Mouse (Mus musculus) lung, embryonic 15.5 days (tissue): ENCODE data around the gene Adamts12. TPM values are rescaled to one million over a fixed set of nuclear protein-coding genes. Genes with fewer than 3 reads are reported as not detected.

ENCODE experiments used
- ATAC-seq: fragments of 200-750 bp; cut with Nextera tagmentation; 2 replicates; pipeline ENCODE4 v1.8.0; 2017; ENCODE audit warnings: moderate number of reproducible peaks, borderline replicate concordance; ENCODE audit not compliant: low FRiP score, low TSS enrichment; ENCODE audit errors: extremely low read depth
- H3K27ac ChIP-seq: fragments of 300-500 bp; sonication (generic); 2 replicates; pipeline ENCODE4 v1.5.1; 2015; ENCODE audit warnings: moderate library complexity, mild to moderate bottlenecking, inconsistent platforms
- H3K27me3 ChIP-seq: fragments of 300-500 bp; sonication (generic); 2 replicates; pipeline ENCODE4 v1.6.1; 2015; ENCODE audit warnings: inconsistent platforms
- H3K36me3 ChIP-seq: fragments of 300-500 bp; sonication (generic); 2 replicates; pipeline ENCODE4 v1.6.1; 2015; ENCODE audit warnings: inconsistent platforms
- H3K4me1 ChIP-seq: fragments of 300-500 bp; sonication (generic); 2 replicates; pipeline ENCODE4 v1.6.1; 2015; ENCODE audit warnings: inconsistent platforms
- H3K4me2 ChIP-seq: fragments of 300-500 bp; sonication (generic); 2 replicates; pipeline ENCODE4 v1.6.1; 2015; ENCODE audit warnings: inconsistent platforms, mild to moderate bottlenecking, moderate library complexity
- H3K4me3 ChIP-seq: fragments of 300-500 bp; sonication (generic); 2 replicates; pipeline ENCODE4 v1.5.1; 2015; ENCODE audit warnings: mild to moderate bottlenecking, inconsistent platforms
- H3K9ac ChIP-seq: fragments of 300-500 bp; sonication (generic); 2 replicates; pipeline ENCODE4 v1.6.1; 2015; ENCODE audit warnings: inconsistent platforms
- H3K9me3 ChIP-seq: fragments of 300-500 bp; sonication (generic); 2 replicates; pipeline ENCODE4 v1.6.1; 2016; ENCODE audit warnings: inconsistent platforms
- whole genome bisulfite sequencing: fragments of 180-500 bp; shearing (Covaris S2); methylation state at CpG from one replicate; pipeline ENCODE4 v1.1.7; 2015; 5-methylcytosine and 5-hydroxymethylcytosine counted together
- polyA plus RNA-seq: library from polyadenylated mRNA; unstranded; fragments of >200 nt; fragmentation: Nextera tagmentation; extraction: Ambion mirVana; gene quantifications from 2 replicates; pipeline ENCODE4 v1.2.1, GENCODE M21; 2015

Adamts12 gene
- polyA plus RNA-seq, 1 experiment from 2014 or later, result 4.1 TPM

DNA sequence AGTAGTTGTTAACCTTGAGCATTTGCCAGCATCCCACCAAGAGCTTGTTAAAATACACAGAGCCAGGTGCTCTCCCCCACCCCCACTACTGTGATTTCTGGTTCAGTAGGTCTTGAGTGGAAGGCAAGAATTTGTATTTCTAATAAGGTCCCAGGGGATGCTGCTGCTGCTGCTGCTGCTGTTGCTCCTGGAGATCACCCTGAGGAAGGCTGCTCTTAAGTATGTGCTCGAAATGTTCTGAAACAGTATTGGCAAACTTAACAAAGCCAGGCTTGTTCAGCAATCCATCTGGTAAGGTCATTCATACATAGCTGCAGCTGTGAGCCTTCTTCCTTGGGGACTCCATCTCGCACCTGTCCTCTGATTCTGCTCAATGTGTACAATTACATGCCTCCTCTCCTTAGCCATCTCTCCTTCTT is 115.2 kb downstream of the Adamts12 start:
- no peaks in the 10 kb centered on the region for H3K36me3 ChIP-seq
- no peaks in the 10 kb centered on the region for H3K4me1 ChIP-seq
- no peak overlapping the region for H3K9ac ChIP-seq
- no peaks in the 10 kb centered on the region for H3K27me3 ChIP-seq
- ATAC-seq, result no peak
- WGBS, result 46% methylated on average over 2 of the region's 2 CpGs
- no peak overlapping the region for H3K4me3 ChIP-seq
- H3K9me3 ChIP-seq, result no peaks in the 10 kb centered on the region
- H3K27ac ChIP-seq, result no peak overlapping the region
- H3K4me2 ChIP-seq, result no peak overlapping the region

DNA sequence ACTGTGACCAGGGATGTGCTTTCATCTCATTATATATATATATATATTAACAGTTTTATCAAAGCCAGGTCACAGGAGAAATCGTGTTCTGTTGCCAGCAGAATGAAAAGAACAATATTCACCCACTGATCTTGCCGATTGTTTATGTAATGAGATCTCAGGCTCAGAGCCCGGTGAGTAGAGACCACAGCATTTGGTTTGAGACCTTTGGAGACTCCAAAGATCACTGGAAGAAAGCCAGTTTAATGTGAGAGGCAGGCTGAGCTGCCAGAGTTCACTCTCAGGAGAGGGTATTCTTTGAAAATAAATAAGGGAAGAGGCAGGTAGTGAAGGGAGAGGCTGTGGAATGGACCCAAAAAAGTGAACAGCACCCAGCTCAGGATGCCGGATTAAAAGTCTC is 122.1 kb downstream of the Adamts12 start:
- H3K4me1 ChIP-seq, result no peaks in the 10 kb centered on the region
- no peak overlapping the region for H3K27ac ChIP-seq
- no peaks in the 10 kb centered on the region for H3K9me3 ChIP-seq
- H3K9ac ChIP-seq, result no peak overlapping the region
- no peak for ATAC-seq
- no peak overlapping the region for H3K4me2 ChIP-seq
- no peaks in the 10 kb centered on the region for H3K27me3 ChIP-seq
- 50% methylated on average over 4 of the region's 4 CpGs for WGBS
- no peaks in the 10 kb centered on the region for H3K36me3 ChIP-seq
- no peak overlapping the region for H3K4me3 ChIP-seq

DNA sequence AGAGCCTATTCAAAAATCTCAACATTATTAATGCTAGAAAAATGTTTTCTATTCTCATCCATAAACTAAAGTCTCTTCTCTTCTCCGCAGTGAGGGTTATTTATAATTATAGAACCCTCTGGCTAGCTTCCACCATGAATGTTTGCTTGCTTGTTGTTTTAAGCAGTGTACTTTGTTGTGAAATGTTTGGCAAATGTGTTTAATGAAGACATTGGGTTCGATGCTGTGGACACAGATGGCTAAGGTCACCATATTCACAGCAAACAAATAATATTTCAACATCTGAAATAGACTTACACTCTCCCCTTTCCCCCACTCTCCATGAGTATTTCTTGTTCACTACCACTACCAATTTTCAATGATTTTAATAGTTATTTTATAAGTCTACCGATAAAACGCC is 125.9 kb downstream of the Adamts12 start:
- WGBS, result 74% methylated on average over 4 of the region's 4 CpGs
- no peaks in the 10 kb centered on the region for H3K9me3 ChIP-seq
- no peaks in the 10 kb centered on the region for H3K4me1 ChIP-seq
- H3K36me3 ChIP-seq, result no peaks in the 10 kb centered on the region
- no peak overlapping the region for H3K9ac ChIP-seq
- ATAC-seq, result no peak
- no peak overlapping the region for H3K4me2 ChIP-seq
- H3K4me3 ChIP-seq, result no peak overlapping the region
- no peaks in the 10 kb centered on the region for H3K27me3 ChIP-seq
- H3K27ac ChIP-seq, result no peak overlapping the region

DNA sequence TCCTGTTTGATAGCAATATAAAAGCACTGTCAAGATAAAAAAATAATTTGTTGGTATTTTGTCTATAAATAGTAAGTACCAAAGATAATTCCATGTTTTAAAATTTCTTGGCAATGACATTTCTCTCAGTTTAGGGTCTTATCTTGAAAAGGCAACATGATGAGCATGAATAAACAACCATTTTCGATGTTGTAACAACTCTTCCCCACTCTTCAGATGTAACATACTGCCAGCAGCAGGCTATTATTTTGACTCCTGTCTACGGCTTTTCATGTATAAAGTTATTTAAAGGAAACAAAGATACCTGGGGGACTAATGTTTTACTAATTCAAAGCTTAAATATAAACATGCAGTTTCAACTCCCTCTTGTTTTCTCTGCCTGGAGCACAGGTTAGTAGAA is 128.2 kb downstream of the Adamts12 start:
- 45% methylated on average over 2 of the region's 2 CpGs for WGBS
- no peak overlapping the region for H3K9ac ChIP-seq
- no peaks in the 10 kb centered on the region for H3K4me1 ChIP-seq
- H3K36me3 ChIP-seq, result no peaks in the 10 kb centered on the region
- H3K9me3 ChIP-seq, result no peaks in the 10 kb centered on the region
- no peak overlapping the region for H3K4me3 ChIP-seq
- ATAC-seq, result peak; percentile 55; the same call in 1 of the 2 replicates
- no peaks in the 10 kb centered on the region for H3K27me3 ChIP-seq
- H3K4me2 ChIP-seq, result no peak overlapping the region
- H3K27ac ChIP-seq, result no peak overlapping the region

DNA sequence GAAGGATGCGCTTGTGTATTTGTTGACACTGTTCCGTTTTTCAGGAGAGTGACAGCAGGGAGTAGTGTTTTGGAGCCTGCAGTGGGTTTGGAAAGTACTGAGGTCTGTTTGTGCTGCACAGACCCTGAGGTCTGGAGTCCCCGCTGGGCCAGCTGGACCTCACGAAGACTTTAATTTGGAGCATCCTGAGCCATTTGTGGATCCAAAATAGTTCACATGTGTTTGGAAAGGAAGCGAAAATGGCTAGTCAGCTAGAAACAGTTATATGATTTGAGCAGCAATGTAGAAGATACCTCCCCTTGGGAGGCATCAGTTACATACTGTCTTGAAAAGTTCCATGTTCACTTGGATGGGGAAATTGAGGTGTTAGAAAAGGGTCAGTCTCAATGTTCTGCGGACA is 132.5 kb downstream of the Adamts12 start:
- Histone ChIP-seq H3K4me1 (no peaks in the 10 kb centered on the region), H3K9ac (no peak overlapping the region), H3K4me3 (no peak overlapping the region), H3K27me3 (no peaks in the 10 kb centered on the region), H3K27ac (no peak overlapping the region), H3K4me2 (no peak overlapping the region), H3K9me3 (no peaks in the 10 kb centered on the region), H3K36me3 (no peaks in the 10 kb centered on the region)
- ATAC-seq, result no peak
- WGBS, result 83% methylated on average over 6 of the region's 6 CpGs

DNA sequence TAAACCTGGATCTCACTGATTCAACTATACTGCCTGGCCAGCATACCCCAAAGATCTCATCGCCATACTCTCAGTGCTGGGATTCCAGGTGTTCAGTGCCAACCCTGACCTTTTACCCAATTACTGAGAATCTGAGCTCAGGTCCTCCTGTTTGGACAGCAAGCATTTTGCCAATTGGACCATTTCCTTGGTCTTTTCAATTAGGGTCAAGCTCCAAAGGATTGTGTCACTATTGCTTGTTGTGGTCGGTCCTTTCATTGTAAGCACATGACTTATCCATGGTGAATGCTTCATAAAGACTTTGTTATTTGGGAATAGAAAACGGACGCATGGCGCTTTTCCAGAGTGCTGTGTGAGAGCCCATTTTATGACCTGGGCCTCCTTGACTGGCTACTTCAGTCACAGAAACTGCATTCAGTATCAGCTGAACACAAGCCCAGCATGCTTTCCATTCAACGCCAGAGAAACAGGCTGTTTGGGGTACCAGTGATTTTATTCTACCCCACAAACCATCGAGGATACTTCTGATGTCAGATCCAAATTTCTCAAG is 133.7 kb downstream of the Adamts12 start:
- ATAC-seq, result no peak
- Histone ChIP-seq H3K4me2 (no peak overlapping the region), H3K9ac (no peak overlapping the region), H3K36me3 (no peaks in the 10 kb centered on the region), H3K4me3 (no peak overlapping the region), H3K27ac (no peak overlapping the region), H3K4me1 (no peaks in the 10 kb centered on the region), H3K27me3 (no peaks in the 10 kb centered on the region), H3K9me3 (no peaks in the 10 kb centered on the region)
- 95% methylated on average over 7 of the region's 7 CpGs for WGBS

DNA sequence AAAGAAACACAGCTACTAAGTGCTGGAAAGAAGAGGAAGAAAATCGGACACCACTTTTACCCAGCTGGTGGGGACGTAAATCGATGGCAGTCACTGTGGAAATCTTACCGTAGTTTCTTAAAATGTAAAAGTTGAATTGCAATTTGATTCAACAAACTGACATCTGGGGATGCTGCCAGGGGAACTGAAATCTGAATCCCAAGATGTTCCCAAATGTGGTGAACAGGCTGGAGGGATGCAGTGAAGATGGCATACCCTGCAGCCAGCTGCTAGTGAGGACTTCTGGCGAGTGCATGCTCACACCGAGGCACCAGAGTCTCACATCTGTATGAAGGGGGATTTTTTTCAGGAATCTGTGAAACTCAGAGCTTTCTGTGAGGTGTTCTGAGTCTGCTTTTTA is 138.5 kb downstream of the Adamts12 start:
- H3K4me1 ChIP-seq, result no peaks in the 10 kb centered on the region
- 71% methylated on average over 6 of the region's 6 CpGs for WGBS
- no peaks in the 10 kb centered on the region for H3K36me3 ChIP-seq
- H3K9ac ChIP-seq, result no peak overlapping the region
- no peak for ATAC-seq
- H3K4me3 ChIP-seq, result no peak overlapping the region
- H3K9me3 ChIP-seq, result no peaks in the 10 kb centered on the region
- H3K27me3 ChIP-seq, result no peaks in the 10 kb centered on the region
- no peak overlapping the region for H3K27ac ChIP-seq
- H3K4me2 ChIP-seq, result no peak overlapping the region

DNA sequence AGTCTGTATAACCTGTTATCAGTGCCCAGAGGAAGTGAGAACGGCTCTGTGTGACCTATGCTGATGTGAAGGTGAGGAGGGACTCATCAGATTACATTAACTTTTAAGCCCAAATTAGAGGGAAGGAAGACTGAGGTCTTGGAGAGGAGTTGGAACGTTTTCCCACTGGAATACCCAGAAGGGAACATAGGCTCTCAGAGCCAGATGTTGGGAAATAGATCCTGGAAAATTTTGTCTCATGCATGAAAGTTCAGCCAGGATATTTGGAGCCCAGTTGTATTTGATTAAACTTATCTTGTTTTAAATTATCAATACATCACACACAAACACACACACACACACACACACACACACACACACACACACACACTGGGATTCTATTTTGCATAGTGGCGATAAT is 140.3 kb downstream of the Adamts12 start:
- H3K9me3 ChIP-seq, result no peaks in the 10 kb centered on the region

DNA sequence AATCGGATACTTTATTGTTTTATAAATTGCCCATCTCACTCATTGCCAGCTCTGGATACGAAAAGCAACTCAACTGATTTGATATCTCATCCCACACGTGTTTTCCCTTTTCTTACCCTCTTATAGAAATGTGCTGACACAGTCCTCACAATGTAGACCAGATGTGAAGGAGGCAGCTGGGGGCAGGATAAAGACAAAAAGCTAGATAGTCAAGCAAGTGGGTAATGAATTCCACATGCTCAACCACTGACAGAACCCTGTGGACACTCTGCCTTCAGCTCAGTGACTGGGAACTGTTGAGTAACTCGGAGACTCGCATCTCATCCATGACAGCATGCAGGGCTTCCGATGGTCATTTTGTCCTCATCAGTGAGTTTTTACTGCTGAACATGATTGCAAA is 146.4 kb downstream of the Adamts12 start:
- no peaks in the 10 kb centered on the region for H3K4me1 ChIP-seq
- no peaks in the 10 kb centered on the region for H3K27me3 ChIP-seq
- WGBS, result 79% methylated on average over 6 of the region's 6 CpGs
- H3K36me3 ChIP-seq, result no peaks in the 10 kb centered on the region
- no peak overlapping the region for H3K4me2 ChIP-seq
- ATAC-seq, result no peak
- H3K9ac ChIP-seq, result no peak overlapping the region
- H3K4me3 ChIP-seq, result no peak overlapping the region
- H3K9me3 ChIP-seq, result no peaks in the 10 kb centered on the region
- no peak overlapping the region for H3K27ac ChIP-seq

More for the DNA sequence above, 140.3 kb downstream of the Adamts12 start:
- H3K9ac ChIP-seq, result no peak overlapping the region
- no peak overlapping the region for H3K4me3 ChIP-seq
- no peaks in the 10 kb centered on the region for H3K36me3 ChIP-seq
- WGBS, result 70% methylated on average over 3 of the region's 3 CpGs
- no peak for ATAC-seq
- no peak overlapping the region for H3K4me2 ChIP-seq
- H3K4me1 ChIP-seq, result no peaks in the 10 kb centered on the region
- H3K27me3 ChIP-seq, result no peaks in the 10 kb centered on the region
- no peak overlapping the region for H3K27ac ChIP-seq

DNA sequence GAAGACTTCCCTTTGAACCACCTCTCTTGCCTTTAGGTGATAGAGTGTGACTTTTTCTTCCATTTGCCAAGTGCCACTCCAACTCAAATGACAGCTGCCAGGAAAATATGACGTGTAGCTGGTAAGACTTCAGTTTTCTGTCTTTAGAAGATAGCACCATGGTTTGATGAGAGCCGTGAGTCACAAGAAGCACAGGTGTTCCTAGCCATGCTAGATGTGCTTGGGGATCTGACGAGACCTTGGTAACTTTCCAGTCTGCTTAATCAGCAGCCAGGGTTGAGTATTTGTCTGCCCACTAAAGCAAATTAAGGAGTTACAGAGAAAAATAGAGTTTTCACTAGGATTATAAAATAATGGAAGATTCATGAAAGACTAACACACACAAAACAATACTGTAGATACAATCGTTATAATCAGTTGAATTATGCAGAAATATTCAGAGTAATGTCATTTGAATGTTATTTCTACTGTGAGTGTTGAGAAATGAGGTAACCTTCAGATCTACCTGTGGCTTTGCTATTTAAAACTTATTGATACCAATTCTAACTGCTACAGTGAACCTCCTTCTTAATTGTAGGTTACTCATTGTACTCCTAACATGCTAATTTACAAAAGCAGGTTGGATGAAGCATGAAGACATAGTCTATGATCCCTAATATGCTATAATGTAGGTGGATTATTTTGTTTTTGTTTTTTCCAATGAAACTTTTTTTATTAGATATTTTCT is 169.5 kb downstream of the Adamts12 start:
- no peaks in the 10 kb centered on the region for H3K4me1 ChIP-seq
- WGBS, result 78% methylated on average over 4 of the region's 4 CpGs
- no peak for ATAC-seq

DNA sequence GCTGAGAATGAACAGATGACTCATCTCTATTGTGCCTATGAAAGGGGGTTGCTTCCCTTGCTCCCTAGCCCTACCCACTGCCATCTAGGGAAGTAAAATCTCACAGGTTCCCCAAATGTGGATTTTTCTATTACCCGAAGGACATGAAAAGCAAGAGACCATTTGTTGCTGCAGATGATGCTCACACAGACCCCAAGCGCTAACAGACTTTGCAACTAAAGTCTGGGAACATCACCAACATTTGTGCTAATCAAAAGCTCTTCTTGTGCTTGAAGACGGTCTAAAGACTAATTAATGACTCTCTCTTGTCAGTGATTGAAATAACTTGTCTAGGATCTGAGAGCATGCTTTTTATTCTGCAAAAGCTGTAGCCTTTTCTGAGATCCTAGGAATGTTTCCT is 175.8 kb downstream of the Adamts12 start:
- no peak overlapping the region for H3K4me3 ChIP-seq
- no peaks in the 10 kb centered on the region for H3K36me3 ChIP-seq
- 81% methylated on average over 3 of the region's 3 CpGs for WGBS
- H3K27ac ChIP-seq, result no peak overlapping the region
- H3K27me3 ChIP-seq, result no peaks in the 10 kb centered on the region
- no peaks in the 10 kb centered on the region for H3K4me1 ChIP-seq
- no peaks in the 10 kb centered on the region for H3K9me3 ChIP-seq
- no peak overlapping the region for H3K4me2 ChIP-seq
- ATAC-seq, result no peak
- H3K9ac ChIP-seq, result no peak overlapping the region

More for the DNA sequence above, 169.5 kb downstream of the Adamts12 start:
- no peaks in the 10 kb centered on the region for H3K27me3 ChIP-seq
- H3K4me2 ChIP-seq, result no peak overlapping the region
- H3K9ac ChIP-seq, result no peak overlapping the region
- H3K27ac ChIP-seq, result no peak overlapping the region
- H3K4me3 ChIP-seq, result no peak overlapping the region
- no peaks in the 10 kb centered on the region for H3K9me3 ChIP-seq
- no peaks in the 10 kb centered on the region for H3K36me3 ChIP-seq

DNA sequence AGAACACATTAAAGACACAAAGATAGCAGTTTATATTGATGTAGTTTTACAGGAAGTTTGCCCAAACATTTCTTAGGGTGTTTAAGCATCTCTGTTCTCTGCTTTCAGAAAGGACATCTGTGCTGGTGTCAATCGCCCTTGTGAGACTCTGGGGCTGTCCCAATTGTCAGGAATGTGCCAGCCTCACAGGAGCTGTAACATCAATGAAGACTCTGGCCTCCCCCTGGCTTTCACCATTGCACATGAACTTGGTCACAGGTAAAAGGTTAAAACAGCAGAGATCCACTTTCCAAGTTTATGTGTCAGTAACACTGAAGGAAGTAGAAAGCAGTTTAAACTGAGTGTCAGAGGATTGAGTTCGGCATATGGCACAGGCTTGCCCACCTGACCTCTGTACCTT is 176.7 kb downstream of the Adamts12 start:
- no peak for ATAC-seq
- no peak overlapping the region for H3K4me3 ChIP-seq
- WGBS, result 60% methylated on average over 2 of the region's 2 CpGs
- no peaks in the 10 kb centered on the region for H3K27me3 ChIP-seq
- no peaks in the 10 kb centered on the region for H3K4me1 ChIP-seq
- H3K4me2 ChIP-seq, result no peak overlapping the region
- no peaks in the 10 kb centered on the region for H3K36me3 ChIP-seq
- H3K27ac ChIP-seq, result no peak overlapping the region
- no peaks in the 10 kb centered on the region for H3K9me3 ChIP-seq
- no peak overlapping the region for H3K9ac ChIP-seq
